Mouse (Mus musculus): Measurements from ENCODE around the gene Kctd6. TPM values are rescaled to one million over a fixed set of nuclear protein-coding genes. Genes with fewer than 3 reads are reported as not detected.
"Not testable (repeated sequence)": the region's sequence is repeated elsewhere in the genome, so short reads cannot be mapped to it uniquely, and the experiment has no call there.

Gene Kctd6
- 11.2 and 12.4 TPM in 2 replicates for polyA plus RNA-seq (2015; fragmentation: Nextera tagmentation; extraction: Ambion mirVana)

DNA sequence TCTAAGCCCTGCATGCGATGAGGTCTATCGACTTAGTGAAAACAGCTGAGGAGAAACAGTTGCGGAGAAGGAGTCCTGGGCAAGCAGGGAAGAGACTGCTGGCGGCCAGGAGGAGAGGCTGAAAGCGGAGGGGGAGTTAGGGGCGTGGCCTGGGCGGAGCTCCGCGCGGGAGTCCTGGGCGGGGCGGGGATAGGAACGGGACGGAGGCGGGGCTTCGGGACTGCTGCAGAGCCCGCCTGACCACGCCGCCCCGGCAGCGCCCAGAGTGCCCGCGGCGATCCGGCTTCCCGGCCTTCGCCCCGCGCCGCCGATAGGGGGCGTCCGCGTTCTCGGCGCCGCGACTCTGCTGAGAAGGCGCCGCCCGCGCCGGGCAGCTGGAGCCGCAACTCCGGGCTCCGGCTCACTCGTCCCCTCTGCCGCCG lies at the start of gene Kctd6:
Kctd6 (plus strand) TSS at position 338 of the 422 bp plus-strand sequence.
- H3K27ac ChIP-seq, result peak within 1 kb of the TSS; percentile 95
- WGBS, result 0% methylated on average over 47 of the region's 49 CpGs
- H3K4me1 ChIP-seq (replicated peaks), result peaks cover 9% of the 10 kb centered on the region; the same call in 1 of the 2 replicates
- H3K27me3 ChIP-seq (replicated peaks), result no peaks in the 10 kb centered on the region
- H3K9ac ChIP-seq, result peak within 1 kb of the TSS; percentile 91
- H3K4me2 ChIP-seq (replicated peaks), result peak within 1 kb of the TSS; percentile 85
- H3K4me3 ChIP-seq (replicated peaks), result peak within 1 kb of the TSS; percentile 80
- H3K9me3 ChIP-seq, result no peaks in the 10 kb centered on the region
- peak; percentile 98 for ATAC-seq
- no peaks in the 10 kb centered on the region for H3K36me3 ChIP-seq

DNA sequence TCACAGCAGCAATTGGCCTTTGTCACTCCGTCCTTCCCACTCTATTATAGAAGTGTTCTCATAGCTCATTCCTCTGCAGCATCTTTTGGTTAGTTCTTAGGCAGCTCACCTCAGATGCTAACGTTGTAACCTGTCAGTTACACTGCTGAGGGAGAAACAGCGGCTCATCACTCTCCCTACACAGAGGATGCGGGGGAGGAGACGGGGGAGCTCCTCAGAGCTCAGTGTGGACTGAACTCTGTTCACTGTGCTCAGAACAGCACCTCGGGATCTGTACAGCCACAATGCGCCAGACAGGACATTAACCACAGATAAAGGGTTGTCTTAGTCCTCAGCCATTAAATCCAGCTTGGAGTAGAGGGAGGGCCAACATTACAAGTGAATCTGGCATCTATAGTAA lies 49.5 kb upstream of the Kctd6 start:
- H3K4me1 ChIP-seq (replicated peaks), result no peaks in the 10 kb centered on the region
- no peak overlapping the region for H3K9ac ChIP-seq
- H3K27me3 ChIP-seq (replicated peaks), result no peaks in the 10 kb centered on the region
- no peak overlapping the region for H3K27ac ChIP-seq
- no peaks in the 10 kb centered on the region for H3K9me3 ChIP-seq
- H3K4me3 ChIP-seq (replicated peaks), result no peak overlapping the region
- no peak for ATAC-seq
- 76% methylated on average over 7 of the region's 7 CpGs for WGBS
- peaks cover 34% of the 10 kb centered on the region for H3K36me3 ChIP-seq
- no peak overlapping the region for H3K4me2 ChIP-seq (replicated peaks)

DNA sequence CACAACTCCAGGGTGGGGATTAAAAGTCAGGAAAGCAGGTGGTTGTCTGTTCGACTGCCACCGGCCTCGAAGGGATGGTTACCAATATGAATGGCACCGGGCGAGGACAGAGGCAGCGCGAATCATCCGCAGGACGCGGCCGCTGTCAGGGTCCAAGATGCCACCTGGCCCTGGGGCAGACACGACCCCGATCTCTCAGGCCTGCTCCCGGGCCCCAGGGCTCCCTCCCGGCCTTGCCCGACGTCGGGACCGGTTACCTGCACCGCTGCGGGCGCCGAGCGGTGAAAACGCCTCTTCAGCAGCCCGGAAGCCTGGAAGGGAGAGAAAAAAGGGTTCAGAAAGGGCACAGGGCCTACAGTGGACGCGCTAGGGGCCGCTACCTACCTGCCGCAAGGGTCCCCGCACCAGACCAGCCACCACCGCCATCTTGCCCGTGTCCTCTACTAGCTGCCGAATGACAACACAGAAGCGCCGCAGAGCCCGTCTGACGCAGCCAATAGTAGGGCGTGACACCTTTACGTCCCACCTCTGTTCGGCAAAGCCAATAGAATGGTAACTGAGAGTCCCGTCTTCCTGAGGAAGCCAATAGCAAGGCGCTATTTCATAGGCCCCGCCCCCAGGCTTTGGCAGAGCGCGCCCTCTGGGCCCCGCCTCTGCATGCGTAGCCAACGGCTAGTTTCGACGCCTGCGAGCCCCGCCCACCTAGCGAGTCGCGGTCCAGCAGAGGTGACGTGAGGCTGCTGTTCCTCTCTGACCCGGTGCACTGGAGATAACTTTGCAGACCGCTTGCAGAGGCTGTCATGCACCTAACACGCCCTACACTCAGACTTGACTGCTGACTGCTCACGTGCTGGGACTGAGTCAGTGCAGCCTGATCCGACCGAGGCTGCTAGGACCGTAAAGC lies 41.2 kb upstream of the Kctd6 start, which contains the start of gene Pdhb:
Pdhb (minus strand) TSS at position 519 of the 904 bp plus-strand sequence.
- H3K27ac ChIP-seq, result peak within 1 kb of the TSS; percentile 86
- peaks cover 8% of the 10 kb centered on the region for H3K4me1 ChIP-seq (replicated peaks)
- H3K9me3 ChIP-seq, result no peaks in the 10 kb centered on the region
- peak within 1 kb of the TSS; percentile 98 for H3K4me3 ChIP-seq (replicated peaks)
- H3K36me3 ChIP-seq, result peaks cover 7% of the 10 kb centered on the region
- WGBS, result under 1% methylated on average over 64 of the region's 64 CpGs
- peak; percentile 99 for ATAC-seq
- H3K27me3 ChIP-seq (replicated peaks), result no peaks in the 10 kb centered on the region
- peak within 1 kb of the TSS; percentile 88 for H3K9ac ChIP-seq
- peak within 1 kb of the TSS; percentile 89 for H3K4me2 ChIP-seq (replicated peaks)

DNA sequence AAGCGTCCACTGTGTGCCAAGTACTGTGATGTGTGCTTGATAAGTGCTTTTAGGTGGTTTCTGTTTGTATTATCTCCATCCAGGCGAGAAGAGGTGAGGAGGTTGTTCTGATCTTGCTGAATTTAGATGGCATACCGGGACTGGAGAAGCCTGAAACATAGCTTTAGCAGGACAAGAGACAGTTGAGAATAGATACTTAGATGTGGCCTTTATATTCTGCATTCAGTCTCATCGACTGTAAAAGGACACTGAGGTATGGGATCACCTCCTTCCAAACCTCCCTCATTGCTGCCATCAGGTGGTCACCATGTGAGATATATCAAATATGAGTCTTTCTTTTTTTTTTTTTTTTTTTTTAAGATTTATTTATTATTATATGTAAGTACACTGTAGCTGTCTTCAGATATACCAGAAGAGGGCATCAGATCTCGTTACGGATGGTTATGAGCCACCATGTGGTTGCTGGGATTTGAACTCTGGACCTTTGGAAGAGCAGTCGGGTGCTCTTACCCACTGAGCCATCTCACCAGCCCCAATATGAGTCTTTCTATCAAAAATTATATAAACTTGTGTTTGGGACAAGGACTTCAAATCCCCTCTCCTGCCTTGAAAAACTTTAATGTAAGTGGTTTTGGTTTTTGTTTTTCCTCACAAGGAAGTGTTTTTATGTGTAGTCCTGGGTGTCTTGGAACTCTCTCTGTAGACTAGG lies 40.2 kb upstream of the Kctd6 start:
- H3K9me3 ChIP-seq; H3K4me1 ChIP-seq (replicated peaks); H3K36me3 ChIP-seq; H3K27me3 ChIP-seq (replicated peaks): not testable (repeated sequence)
- H3K4me3 ChIP-seq (replicated peaks), result peak overlapping the region; percentile 98
- WGBS, result 31% methylated on average over 7 of the region's 7 CpGs
- H3K27ac ChIP-seq, result peak overlapping the region; percentile 83
- ATAC-seq, result peak; percentile 5
- peak overlapping the region; percentile 57 for H3K9ac ChIP-seq
- peak overlapping the region; percentile 89 for H3K4me2 ChIP-seq (replicated peaks)

DNA sequence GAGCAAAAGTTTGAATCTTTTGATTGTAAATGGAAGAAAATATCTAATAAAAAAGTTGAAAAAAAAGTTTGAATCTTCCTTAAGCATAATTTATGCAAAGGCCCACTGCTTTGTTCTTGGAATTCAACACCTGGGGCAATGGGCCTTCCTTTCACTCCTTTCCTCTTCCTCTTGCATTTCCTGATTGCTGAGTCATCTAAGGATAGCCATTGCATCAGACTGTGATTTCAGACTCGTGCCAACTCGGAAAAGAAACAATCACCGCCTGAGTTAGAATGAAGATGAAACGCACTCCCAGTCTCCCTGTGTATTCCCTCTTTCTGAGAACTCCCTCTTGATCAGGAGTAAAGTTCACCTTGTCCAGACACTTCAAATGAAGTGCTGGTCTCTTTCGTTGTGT lies 39.3 kb upstream of the Kctd6 start:
- H3K27me3 ChIP-seq (replicated peaks), result no peaks in the 10 kb centered on the region
- ATAC-seq, result no peak
- H3K36me3 ChIP-seq, result no peaks in the 10 kb centered on the region
- no peak overlapping the region for H3K4me3 ChIP-seq (replicated peaks)
- no peak overlapping the region for H3K9ac ChIP-seq
- peaks cover 8% of the 10 kb centered on the region for H3K4me1 ChIP-seq (replicated peaks)
- 82% methylated on average over 5 of the region's 5 CpGs for WGBS
- H3K4me2 ChIP-seq (replicated peaks), result no peak overlapping the region
- H3K27ac ChIP-seq, result no peak overlapping the region
- no peaks in the 10 kb centered on the region for H3K9me3 ChIP-seq

DNA sequence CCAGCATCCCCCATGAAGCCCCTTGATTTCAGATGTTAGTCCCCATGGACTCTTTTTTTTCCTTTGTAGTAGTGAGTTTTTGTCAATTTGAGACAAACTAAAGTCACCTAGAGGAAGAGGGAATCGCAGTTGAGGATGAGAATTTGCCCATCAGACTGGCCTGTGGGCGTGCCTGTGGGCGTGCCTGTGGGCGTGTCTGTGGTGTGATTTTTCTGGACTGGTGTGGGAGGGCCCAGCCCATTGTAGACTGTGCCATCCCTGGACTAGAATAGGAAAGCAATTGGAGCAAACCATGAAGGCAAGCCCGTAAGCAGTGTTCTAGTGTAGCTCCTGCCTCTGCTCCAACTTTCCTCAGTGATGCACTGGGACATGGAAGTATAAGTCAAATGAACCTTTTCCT lies 37.7 kb upstream of the Kctd6 start:
- Histone ChIP-seq H3K27ac (no peak overlapping the region), H3K4me1 (replicated peaks) (peaks cover 8% of the 10 kb centered on the region), H3K27me3 (replicated peaks) (no peaks in the 10 kb centered on the region), H3K9ac (no peak overlapping the region), H3K4me2 (replicated peaks) (no peak overlapping the region), H3K4me3 (replicated peaks) (no peak overlapping the region), H3K9me3 (no peaks in the 10 kb centered on the region), H3K36me3 (no peaks in the 10 kb centered on the region)
- WGBS, result 59% methylated on average over 5 of the region's 5 CpGs
- no peak for ATAC-seq

DNA sequence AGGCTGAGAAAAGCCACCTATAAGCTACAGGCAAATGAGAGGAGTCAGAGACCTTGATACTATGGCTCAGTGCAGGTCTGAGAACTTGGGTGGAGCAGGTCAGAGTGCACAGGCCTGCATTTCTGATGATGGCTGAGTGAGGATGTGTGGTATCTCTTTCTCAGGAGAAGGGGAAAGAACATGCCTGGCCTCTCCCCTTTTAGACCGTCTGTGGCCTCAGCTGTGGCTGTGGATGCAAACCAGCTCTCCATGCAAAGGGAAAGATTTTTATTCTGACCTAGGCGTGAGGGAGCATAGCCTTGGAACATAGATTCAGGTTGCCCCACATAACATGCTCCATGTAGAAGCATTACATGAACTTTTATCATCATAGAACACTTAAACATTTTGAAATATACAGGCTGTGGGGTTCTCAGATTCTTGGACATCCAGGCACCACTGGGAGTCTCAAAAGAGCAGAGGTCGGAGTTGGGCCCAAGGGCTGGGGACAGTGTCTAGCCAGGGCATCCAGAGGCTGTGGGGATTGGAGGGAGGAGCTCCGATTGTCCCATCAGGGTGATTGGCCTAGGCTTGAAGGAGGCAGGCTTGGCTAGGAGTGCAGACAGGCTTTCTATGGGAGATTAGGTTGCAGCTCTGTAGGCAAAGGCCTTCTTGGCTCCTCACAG lies 33.4 kb upstream of the Kctd6 start:
- Histone ChIP-seq H3K27me3 (replicated peaks) (no peaks in the 10 kb centered on the region), H3K9me3 (no peaks in the 10 kb centered on the region), H3K36me3 (no peaks in the 10 kb centered on the region), H3K9ac (no peak overlapping the region), H3K27ac (no peak overlapping the region), H3K4me2 (replicated peaks) (no peak overlapping the region), H3K4me1 (replicated peaks) (no peaks in the 10 kb centered on the region), H3K4me3 (replicated peaks) (no peak overlapping the region)
- 69% methylated on average over 4 of the region's 4 CpGs for WGBS
- ATAC-seq, result no peak

DNA sequence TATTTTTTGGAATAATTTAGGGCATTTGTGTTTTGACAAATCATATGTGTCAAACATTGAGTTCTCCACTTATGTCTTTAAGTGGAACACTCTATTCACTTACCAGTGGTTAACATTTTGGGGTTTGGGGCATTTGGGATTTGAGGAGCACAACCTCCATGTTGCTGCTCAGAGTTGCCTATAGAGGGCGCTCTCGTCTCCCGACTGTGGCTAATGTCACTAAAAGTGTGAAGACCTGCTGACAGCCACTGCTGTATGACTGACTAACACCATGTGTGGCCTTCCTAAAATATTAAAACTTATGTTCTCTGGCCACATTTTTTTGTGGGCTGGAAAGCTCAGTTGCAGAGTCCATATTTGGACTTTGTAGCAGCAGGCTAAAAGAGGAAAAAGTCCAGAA lies 30.6 kb upstream of the Kctd6 start:
- no peaks in the 10 kb centered on the region for H3K4me1 ChIP-seq (replicated peaks)
- H3K4me3 ChIP-seq (replicated peaks), result no peak overlapping the region
- H3K27me3 ChIP-seq (replicated peaks), result no peaks in the 10 kb centered on the region
- H3K36me3 ChIP-seq, result no peaks in the 10 kb centered on the region
- H3K27ac ChIP-seq, result no peak overlapping the region
- 67% methylated on average over 3 of the region's 3 CpGs for WGBS
- no peak overlapping the region for H3K4me2 ChIP-seq (replicated peaks)
- ATAC-seq, result no peak
- H3K9ac ChIP-seq, result no peak overlapping the region
- no peaks in the 10 kb centered on the region for H3K9me3 ChIP-seq

DNA sequence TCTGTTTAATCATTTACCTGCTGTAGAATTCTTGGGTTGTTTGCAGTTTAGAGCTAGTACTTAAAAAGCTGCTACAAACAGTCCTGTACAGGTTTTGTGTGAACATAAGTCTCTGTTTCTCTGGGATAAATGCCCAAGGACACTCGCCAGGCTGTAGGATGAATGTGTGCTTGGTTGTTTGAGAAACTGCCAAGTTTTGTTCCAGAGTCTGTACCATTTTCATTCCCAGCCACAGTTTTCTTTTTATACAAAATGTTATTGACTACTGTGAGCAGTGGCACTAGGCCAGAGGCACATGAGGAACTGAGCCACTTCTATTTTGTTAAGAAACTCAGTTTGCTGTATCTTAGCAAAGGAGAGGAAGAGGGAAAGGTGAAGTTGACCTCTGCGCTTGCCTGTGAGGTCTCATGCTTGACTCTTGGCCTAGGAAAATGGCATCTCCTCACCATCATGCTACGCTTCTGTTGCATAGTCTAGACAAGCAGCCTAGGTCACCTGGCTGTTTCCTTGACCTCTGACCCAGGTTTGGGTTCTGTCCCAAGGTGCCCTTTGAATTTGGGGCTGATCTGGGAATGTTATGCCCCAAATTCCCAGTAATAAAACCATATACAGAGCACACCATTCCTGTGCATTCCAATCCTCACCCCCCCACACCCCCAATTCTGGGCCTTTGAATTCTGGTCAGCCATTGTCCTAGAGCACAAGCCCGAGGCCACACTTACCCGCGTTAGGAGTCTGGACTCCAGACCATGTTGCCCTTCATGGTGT lies 27.5 kb upstream of the Kctd6 start:
- H3K9ac ChIP-seq, result no peak overlapping the region
- no peaks in the 10 kb centered on the region for H3K27me3 ChIP-seq (replicated peaks)
- H3K36me3 ChIP-seq, result no peaks in the 10 kb centered on the region
- H3K4me2 ChIP-seq (replicated peaks), result no peak overlapping the region
- ATAC-seq, result no peak
- H3K4me1 ChIP-seq (replicated peaks), result no peaks in the 10 kb centered on the region
- no peak overlapping the region for H3K4me3 ChIP-seq (replicated peaks)
- H3K9me3 ChIP-seq, result no peaks in the 10 kb centered on the region
- 87% methylated on average over 6 of the region's 6 CpGs for WGBS
- H3K27ac ChIP-seq, result no peak overlapping the region

DNA sequence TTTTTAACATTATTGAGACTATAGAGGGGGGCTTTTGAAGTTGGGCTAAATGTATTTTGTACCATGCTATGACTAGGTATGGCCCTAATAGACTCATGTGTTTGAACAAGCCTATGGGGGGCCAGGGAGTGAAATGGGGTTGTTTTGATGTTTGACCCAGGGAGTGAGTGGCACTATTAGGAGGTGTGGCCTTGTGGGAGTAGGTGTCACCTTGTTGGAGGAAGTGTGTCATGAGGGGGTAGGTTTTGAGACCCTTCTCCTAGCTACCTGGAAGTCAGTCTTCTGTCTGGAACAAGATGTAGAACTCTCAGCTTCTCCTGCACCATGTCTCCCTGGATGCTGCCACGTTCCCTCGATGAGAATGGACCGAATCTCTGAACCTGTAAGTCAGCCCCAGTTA lies 23.4 kb upstream of the Kctd6 start:
- 92% methylated on average over 3 of the region's 3 CpGs for WGBS

DNA sequence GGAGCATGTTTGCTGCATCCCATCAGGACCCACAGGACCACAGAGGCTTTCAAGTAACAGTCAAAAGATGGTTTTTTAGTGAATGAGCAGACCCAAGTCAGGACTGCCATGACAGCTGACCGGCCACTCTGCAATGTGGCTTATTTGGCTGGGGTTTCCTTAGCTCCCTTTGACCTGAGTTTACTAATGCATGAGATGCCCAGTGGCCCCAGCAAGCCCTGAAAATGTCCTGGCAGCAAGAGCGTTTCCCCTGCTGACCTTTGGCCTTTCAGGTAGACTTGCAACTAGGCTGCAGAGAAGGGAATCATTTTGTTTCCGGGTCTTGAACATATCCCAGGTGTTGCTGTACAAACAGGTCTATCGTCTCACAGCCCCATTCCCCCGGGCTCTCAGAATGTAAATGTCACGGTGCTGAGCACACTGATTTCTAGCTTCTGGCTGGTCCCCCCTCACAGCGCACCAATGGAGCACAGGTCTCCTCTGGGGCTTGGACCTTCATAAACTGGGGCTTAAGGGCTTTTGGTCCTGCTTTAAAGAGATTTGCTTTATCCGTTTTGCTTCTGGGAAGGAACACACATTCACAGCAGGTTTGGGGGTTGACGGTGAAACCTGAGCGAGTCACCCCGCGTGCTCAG lies 22.5 kb upstream of the Kctd6 start:
- no peak overlapping the region for H3K27ac ChIP-seq
- 66% methylated on average over 12 of the region's 12 CpGs for WGBS

More for the DNA sequence above, 23.4 kb upstream of the Kctd6 start:
- Histone ChIP-seq H3K36me3 (no peaks in the 10 kb centered on the region), H3K9me3 (no peaks in the 10 kb centered on the region), H3K27ac (no peak overlapping the region), H3K4me2 (replicated peaks) (no peak overlapping the region), H3K9ac (no peak overlapping the region), H3K27me3 (replicated peaks) (no peaks in the 10 kb centered on the region), H3K4me1 (replicated peaks) (no peaks in the 10 kb centered on the region), H3K4me3 (replicated peaks) (no peak overlapping the region)
- ATAC-seq, result no peak

More for the DNA sequence above, 22.5 kb upstream of the Kctd6 start:
- no peak overlapping the region for H3K4me2 ChIP-seq (replicated peaks)
- H3K36me3 ChIP-seq, result no peaks in the 10 kb centered on the region
- H3K9me3 ChIP-seq, result no peaks in the 10 kb centered on the region
- no peaks in the 10 kb centered on the region for H3K27me3 ChIP-seq (replicated peaks)
- H3K4me3 ChIP-seq (replicated peaks), result no peak overlapping the region
- peak; percentile 45; the same call in 1 of the 2 replicates for ATAC-seq
- no peaks in the 10 kb centered on the region for H3K4me1 ChIP-seq (replicated peaks)
- H3K9ac ChIP-seq, result no peak overlapping the region
